Mouse (Mus musculus): ENCODE measurements at regions not wholly inside any gene's neighbourhood (a gene's known extent, or its start where the extent isn't known, plus 50 kb on each side); places are given as distances from the start of the nearest gene placed in this dataset.
A peak's percentile ranks its signal among the peaks of the same experiment; 100 is the strongest.

GRCm38 (mm10) chr3:118485966-118486365 is 76.0 kb upstream of the Dpyd start:
- H3K27me3 ChIP-seq (replicated peaks; ENCODE audit: control insufficient read depth, insufficient read depth, low read length) = no peaks in the 10 kb centered on the region
- H3K36me3 ChIP-seq (ENCODE audit: control insufficient read depth, insufficient read depth) = no peaks in the 10 kb centered on the region
- H3K4me2 ChIP-seq (replicated peaks; ENCODE audit: low read depth) = no peak overlapping the region
- no peaks in the 10 kb centered on the region for H3K9me3 ChIP-seq (ENCODE audit: control insufficient read depth)
- TF ChIP-seq CTCF (IDR thresholded peaks at IDR 0.05; ENCODE audit: low read depth) = no peak
- no peak overlapping the region for H3K4me3 ChIP-seq (ENCODE audit: low read depth, low read length)
- no peaks in the 10 kb centered on the region for H3K4me1 ChIP-seq (replicated peaks; ENCODE audit: control insufficient read depth, insufficient read depth, low read length)
- H3K27ac ChIP-seq (ENCODE audit: low read depth, low read length) = no peak overlapping the region
- H3K9ac ChIP-seq (ENCODE audit: low read depth, low read length) = no peak overlapping the region
- ATAC-seq = no peak
- 66% methylated on average over 2 of the region's 2 CpGs for WGBS

GRCm38 (mm10) chr3:118487408-118487807 is 74.5 kb upstream of the Dpyd start:
- H3K9ac ChIP-seq (ENCODE audit: low read depth, low read length) = no peak overlapping the region
- ATAC-seq = no peak
- no peaks in the 10 kb centered on the region for H3K27me3 ChIP-seq (replicated peaks; ENCODE audit: control insufficient read depth, insufficient read depth, low read length)
- no peak overlapping the region for H3K4me2 ChIP-seq (replicated peaks; ENCODE audit: low read depth)
- H3K36me3 ChIP-seq (ENCODE audit: control insufficient read depth, insufficient read depth) = no peaks in the 10 kb centered on the region
- no peaks in the 10 kb centered on the region for H3K4me1 ChIP-seq (replicated peaks; ENCODE audit: control insufficient read depth, insufficient read depth, low read length)
- 61% methylated on average over 8 of the region's 8 CpGs for WGBS
- no peak overlapping the region for H3K27ac ChIP-seq (ENCODE audit: low read depth, low read length)
- H3K9me3 ChIP-seq (ENCODE audit: control insufficient read depth) = no peaks in the 10 kb centered on the region
- H3K4me3 ChIP-seq (ENCODE audit: low read depth, low read length) = no peak overlapping the region
- TF ChIP-seq CTCF (IDR thresholded peaks at IDR 0.05; ENCODE audit: low read depth) = no peak

GRCm38 (mm10) chr3:118491101-118491500 is 70.8 kb upstream of the Dpyd start:
- no peaks in the 10 kb centered on the region for H3K9me3 ChIP-seq (ENCODE audit: control insufficient read depth)
- no peak overlapping the region for H3K9ac ChIP-seq (ENCODE audit: low read depth, low read length)
- no peak overlapping the region for H3K4me3 ChIP-seq (ENCODE audit: low read depth, low read length)
- WGBS = 95% methylated on average over 1 of the region's 1 CpGs
- ATAC-seq = no peak
- no peaks in the 10 kb centered on the region for H3K4me1 ChIP-seq (replicated peaks; ENCODE audit: control insufficient read depth, insufficient read depth, low read length)
- H3K36me3 ChIP-seq (ENCODE audit: control insufficient read depth, insufficient read depth) = no peaks in the 10 kb centered on the region
- TF ChIP-seq CTCF (IDR thresholded peaks at IDR 0.05; ENCODE audit: low read depth) = no peak
- H3K27ac ChIP-seq (ENCODE audit: low read depth, low read length) = no peak overlapping the region
- no peaks in the 10 kb centered on the region for H3K27me3 ChIP-seq (replicated peaks; ENCODE audit: control insufficient read depth, insufficient read depth, low read length)
- no peak overlapping the region for H3K4me2 ChIP-seq (replicated peaks; ENCODE audit: low read depth)

- H3K4me2 ChIP-seq (replicated peaks; ENCODE audit: low read depth) = no peak overlapping the region
- TF ChIP-seq CTCF (IDR thresholded peaks at IDR 0.05; ENCODE audit: low read depth) = no peak
- H3K9me3 ChIP-seq (ENCODE audit: control insufficient read depth) = no peaks in the 10 kb centered on the region
- H3K4me1 ChIP-seq (replicated peaks; ENCODE audit: control insufficient read depth, insufficient read depth, low read length) = no peaks in the 10 kb centered on the region
- no peaks in the 10 kb centered on the region for H3K27me3 ChIP-seq (replicated peaks; ENCODE audit: control insufficient read depth, insufficient read depth, low read length)
- ATAC-seq = no peak
- no peak overlapping the region for H3K9ac ChIP-seq (ENCODE audit: low read depth, low read length)
- H3K4me3 ChIP-seq (ENCODE audit: low read depth, low read length) = no peak overlapping the region
- no peak overlapping the region for H3K27ac ChIP-seq (ENCODE audit: low read depth, low read length)
- WGBS = 89% methylated on average over 5 of the region's 5 CpGs
- no peaks in the 10 kb centered on the region for H3K36me3 ChIP-seq (ENCODE audit: control insufficient read depth, insufficient read depth)
These were observed 70.1 kb upstream of the Dpyd start for GRCm38 (mm10) chr3:118491871-118492270.

- H3K27me3 ChIP-seq (replicated peaks; ENCODE audit: control insufficient read depth, insufficient read depth, low read length) = no peaks in the 10 kb centered on the region
- no peaks in the 10 kb centered on the region for H3K9me3 ChIP-seq (ENCODE audit: control insufficient read depth)
- WGBS = 95% methylated on average over 1 of the region's 1 CpGs
- no peak overlapping the region for H3K9ac ChIP-seq (ENCODE audit: low read depth, low read length)
- TF ChIP-seq CTCF (IDR thresholded peaks at IDR 0.05; ENCODE audit: low read depth) = no peak
- ATAC-seq = no peak
- H3K27ac ChIP-seq (ENCODE audit: low read depth, low read length) = no peak overlapping the region
- no peak overlapping the region for H3K4me2 ChIP-seq (replicated peaks; ENCODE audit: low read depth)
- H3K4me1 ChIP-seq (replicated peaks; ENCODE audit: control insufficient read depth, insufficient read depth, low read length) = no peaks in the 10 kb centered on the region
- H3K36me3 ChIP-seq (ENCODE audit: control insufficient read depth, insufficient read depth) = no peaks in the 10 kb centered on the region
- H3K4me3 ChIP-seq (ENCODE audit: low read depth, low read length) = no peak overlapping the region
These were observed 67.3 kb upstream of the Dpyd start for GRCm38 (mm10) chr3:118494611-118495010.

- H3K4me2 ChIP-seq (replicated peaks; ENCODE audit: low read depth) = no peak overlapping the region
- WGBS = 38% methylated on average over 4 of the region's 4 CpGs
- no peak for ATAC-seq
These were observed 61.7 kb upstream of the Dpyd start for GRCm38 (mm10) chr3:118500234-118500633.

GRCm38 (mm10) chr3:118507582-118508237 is 54.2 kb upstream of the Dpyd start:
- Histone ChIP-seq H3K36me3 (ENCODE audit: control insufficient read depth, insufficient read depth) (no peaks in the 10 kb centered on the region), H3K4me1 (replicated peaks; ENCODE audit: control insufficient read depth, insufficient read depth, low read length) (no peaks in the 10 kb centered on the region), H3K4me3 (ENCODE audit: low read depth, low read length) (no peak overlapping the region), H3K9me3 (ENCODE audit: control insufficient read depth) (no peaks in the 10 kb centered on the region), H3K27me3 (replicated peaks; ENCODE audit: control insufficient read depth, insufficient read depth, low read length) (no peaks in the 10 kb centered on the region), H3K9ac (ENCODE audit: low read depth, low read length) (no peak overlapping the region), H3K4me2 (replicated peaks; ENCODE audit: low read depth) (peak overlapping the region; percentile 24), H3K27ac (ENCODE audit: low read depth, low read length) (no peak overlapping the region)
- WGBS = 82% methylated on average over 7 of the region's 7 CpGs
- no peak for TF ChIP-seq CTCF (IDR thresholded peaks at IDR 0.05; ENCODE audit: low read depth)
- no peak for ATAC-seq

More at GRCm38 (mm10) chr3:118500234-118500633, 61.7 kb upstream of the Dpyd start:
- Histone ChIP-seq H3K9ac (ENCODE audit: low read depth, low read length) (no peak overlapping the region), H3K4me1 (replicated peaks; ENCODE audit: control insufficient read depth, insufficient read depth, low read length) (no peaks in the 10 kb centered on the region), H3K9me3 (ENCODE audit: control insufficient read depth) (no peaks in the 10 kb centered on the region), H3K4me3 (ENCODE audit: low read depth, low read length) (no peak overlapping the region), H3K27me3 (replicated peaks; ENCODE audit: control insufficient read depth, insufficient read depth, low read length) (no peaks in the 10 kb centered on the region), H3K36me3 (ENCODE audit: control insufficient read depth, insufficient read depth) (no peaks in the 10 kb centered on the region), H3K27ac (ENCODE audit: low read depth, low read length) (no peak overlapping the region)
- TF ChIP-seq CTCF (IDR thresholded peaks at IDR 0.05; ENCODE audit: low read depth) = no peak

Measured in intestine, postnatal 0 days (tissue).